Mouse (Mus musculus): ENCODE results near the gene Bbs10. TPM values are rescaled to one million over a fixed set of nuclear protein-coding genes. Genes with fewer than 3 reads are reported as not detected.

The Bbs10 gene
- polyA plus RNA-seq, 1 experiment from 2014 or later = 5.6 TPM

- H3K36me3 ChIP-seq (ENCODE audit: control insufficient read depth, insufficient read depth, low read length) = peaks cover 34% of the 10 kb centered on the region
- no peaks in the 10 kb centered on the region for H3K9me3 ChIP-seq (replicated peaks; ENCODE audit: control insufficient read depth, low read length, poor library complexity, severe bottlenecking)
- WGBS = 32% methylated on average over 5 of the region's 5 CpGs
- no peak overlapping the region for H3K4me2 ChIP-seq (ENCODE audit: low read length)
- H3K4me3 ChIP-seq (ENCODE audit: low read depth, low read length) = no peak overlapping the region
- no peak overlapping the region for H3K9ac ChIP-seq (ENCODE audit: low read depth, low read length)
- no peak for ATAC-seq
- H3K27me3 ChIP-seq (ENCODE audit: control insufficient read depth, insufficient read depth, low read depth, low read length) = no peaks in the 10 kb centered on the region
- H3K4me1 ChIP-seq (ENCODE audit: control insufficient read depth, insufficient read depth, low read length) = no peaks in the 10 kb centered on the region
- H3K27ac ChIP-seq (ENCODE audit: low read length) = no peak overlapping the region
Observed at GRCm38 (mm10) chr10:111273463-111274088, 24.9 kb upstream of the Bbs10 start.

GRCm38 (mm10) chr10:111275822-111276221, 22.7 kb upstream of the Bbs10 start:
- H3K9me3 ChIP-seq (replicated peaks; ENCODE audit: control insufficient read depth, low read length, poor library complexity, severe bottlenecking) = no peaks in the 10 kb centered on the region
- peaks cover 34% of the 10 kb centered on the region for H3K36me3 ChIP-seq (ENCODE audit: control insufficient read depth, insufficient read depth, low read length)
- H3K9ac ChIP-seq (ENCODE audit: low read depth, low read length) = no peak overlapping the region
- H3K4me3 ChIP-seq (ENCODE audit: low read depth, low read length) = no peak overlapping the region
- ATAC-seq = no peak
- H3K4me2 ChIP-seq (ENCODE audit: low read length) = no peak overlapping the region
- no peaks in the 10 kb centered on the region for H3K4me1 ChIP-seq (ENCODE audit: control insufficient read depth, insufficient read depth, low read length)
- WGBS = 81% methylated on average over 2 of the region's 2 CpGs
- H3K27ac ChIP-seq (ENCODE audit: low read length) = no peak overlapping the region
- no peaks in the 10 kb centered on the region for H3K27me3 ChIP-seq (ENCODE audit: control insufficient read depth, insufficient read depth, low read depth, low read length)

- ATAC-seq = no peak
- Histone ChIP-seq H3K4me2 (ENCODE audit: low read length) (peak overlapping the region; percentile 75), H3K9ac (ENCODE audit: low read depth, low read length) (no peak overlapping the region), H3K4me3 (ENCODE audit: low read depth, low read length) (peak overlapping the region; percentile 75), H3K27ac (ENCODE audit: low read length) (no peak overlapping the region), H3K27me3 (ENCODE audit: control insufficient read depth, insufficient read depth, low read depth, low read length) (no peaks in the 10 kb centered on the region), H3K4me1 (ENCODE audit: control insufficient read depth, insufficient read depth, low read length) (peaks cover 6% of the 10 kb centered on the region), H3K9me3 (replicated peaks; ENCODE audit: control insufficient read depth, low read length, poor library complexity, severe bottlenecking) (no peaks in the 10 kb centered on the region), H3K36me3 (ENCODE audit: control insufficient read depth, insufficient read depth, low read length) (peaks cover 3% of the 10 kb centered on the region; the same call in 1 of the 2 replicates)
- 47% methylated on average over 6 of the region's 6 CpGs for WGBS
Observed at GRCm38 (mm10) chr10:111297631-111298030, 848 bp upstream of the Bbs10 start.

GRCm38 (mm10) chr10:111299591-111299990, 1.1 kb downstream of the Bbs10 start:
- Histone ChIP-seq H3K4me2 (ENCODE audit: low read length) (no peak overlapping the region), H3K4me1 (ENCODE audit: control insufficient read depth, insufficient read depth, low read length) (peaks cover 6% of the 10 kb centered on the region), H3K27ac (ENCODE audit: low read length) (no peak overlapping the region), H3K27me3 (ENCODE audit: control insufficient read depth, insufficient read depth, low read depth, low read length) (no peaks in the 10 kb centered on the region), H3K4me3 (ENCODE audit: low read depth, low read length) (no peak overlapping the region), H3K9me3 (replicated peaks; ENCODE audit: control insufficient read depth, low read length, poor library complexity, severe bottlenecking) (no peaks in the 10 kb centered on the region), H3K36me3 (ENCODE audit: control insufficient read depth, insufficient read depth, low read length) (no peaks in the 10 kb centered on the region), H3K9ac (ENCODE audit: low read depth, low read length) (no peak overlapping the region)
- 75% methylated on average over 6 of the region's 6 CpGs for WGBS
- no peak for ATAC-seq

- no peaks in the 10 kb centered on the region for H3K9me3 ChIP-seq (replicated peaks; ENCODE audit: control insufficient read depth, low read length, poor library complexity, severe bottlenecking)
- WGBS = 97% methylated on average over 5 of the region's 5 CpGs
- H3K4me1 ChIP-seq (ENCODE audit: control insufficient read depth, insufficient read depth, low read length) = peaks cover 6% of the 10 kb centered on the region
- no peaks in the 10 kb centered on the region for H3K36me3 ChIP-seq (ENCODE audit: control insufficient read depth, insufficient read depth, low read length)
- no peak overlapping the region for H3K27ac ChIP-seq (ENCODE audit: low read length)
- H3K27me3 ChIP-seq (ENCODE audit: control insufficient read depth, insufficient read depth, low read depth, low read length) = no peaks in the 10 kb centered on the region
- no peak for ATAC-seq
- no peak overlapping the region for H3K9ac ChIP-seq (ENCODE audit: low read depth, low read length)
- H3K4me2 ChIP-seq (ENCODE audit: low read length) = no peak overlapping the region
- no peak overlapping the region for H3K4me3 ChIP-seq (ENCODE audit: low read depth, low read length)
Observed at GRCm38 (mm10) chr10:111301041-111301440, 2.6 kb downstream of the Bbs10 start.

GRCm38 (mm10) chr10:111302486-111302885, 4.0 kb downstream of the Bbs10 start:
- H3K9me3 ChIP-seq (replicated peaks; ENCODE audit: control insufficient read depth, low read length, poor library complexity, severe bottlenecking) = no peaks in the 10 kb centered on the region

GRCm38 (mm10) chr10:111308850-111309501, 10.5 kb downstream of the Bbs10 start:
- H3K9me3 ChIP-seq (replicated peaks; ENCODE audit: control insufficient read depth, low read length, poor library complexity, severe bottlenecking) = no peaks in the 10 kb centered on the region
- no peak overlapping the region for H3K4me3 ChIP-seq (ENCODE audit: low read depth, low read length)
- H3K9ac ChIP-seq (ENCODE audit: low read depth, low read length) = no peak overlapping the region
- ATAC-seq = no peak
- no peaks in the 10 kb centered on the region for H3K4me1 ChIP-seq (ENCODE audit: control insufficient read depth, insufficient read depth, low read length)
- no peaks in the 10 kb centered on the region for H3K36me3 ChIP-seq (ENCODE audit: control insufficient read depth, insufficient read depth, low read length)
- H3K27ac ChIP-seq (ENCODE audit: low read length) = no peak overlapping the region
- WGBS = 90% methylated on average over 13 of the region's 13 CpGs
- H3K27me3 ChIP-seq (ENCODE audit: control insufficient read depth, insufficient read depth, low read depth, low read length) = no peaks in the 10 kb centered on the region
- H3K4me2 ChIP-seq (ENCODE audit: low read length) = no peak overlapping the region

More at GRCm38 (mm10) chr10:111302486-111302885, 4.0 kb downstream of the Bbs10 start:
- Histone ChIP-seq H3K4me3 (ENCODE audit: low read depth, low read length) (no peak overlapping the region), H3K9ac (ENCODE audit: low read depth, low read length) (no peak overlapping the region), H3K27ac (ENCODE audit: low read length) (no peak overlapping the region), H3K4me2 (ENCODE audit: low read length) (no peak overlapping the region), H3K27me3 (ENCODE audit: control insufficient read depth, insufficient read depth, low read depth, low read length) (no peaks in the 10 kb centered on the region), H3K36me3 (ENCODE audit: control insufficient read depth, insufficient read depth, low read length) (no peaks in the 10 kb centered on the region), H3K4me1 (ENCODE audit: control insufficient read depth, insufficient read depth, low read length) (peaks cover 6% of the 10 kb centered on the region)
- WGBS = 93% methylated on average over 6 of the region's 6 CpGs
- no peak for ATAC-seq

- Histone ChIP-seq H3K4me3 (ENCODE audit: low read depth, low read length) (no peak overlapping the region), H3K4me2 (ENCODE audit: low read length) (no peak overlapping the region), H3K9ac (ENCODE audit: low read depth, low read length) (no peak overlapping the region), H3K27me3 (ENCODE audit: control insufficient read depth, insufficient read depth, low read depth, low read length) (no peaks in the 10 kb centered on the region), H3K4me1 (ENCODE audit: control insufficient read depth, insufficient read depth, low read length) (no peaks in the 10 kb centered on the region; the same call in 1 of the 2 replicates), H3K9me3 (replicated peaks; ENCODE audit: control insufficient read depth, low read length, poor library complexity, severe bottlenecking) (no peaks in the 10 kb centered on the region), H3K27ac (ENCODE audit: low read length) (no peak overlapping the region), H3K36me3 (ENCODE audit: control insufficient read depth, insufficient read depth, low read length) (no peaks in the 10 kb centered on the region)
- no peak for ATAC-seq
- 88% methylated on average over 6 of the region's 6 CpGs for WGBS
Observed at GRCm38 (mm10) chr10:111313282-111313681, 14.8 kb downstream of the Bbs10 start.

GRCm38 (mm10) chr10:111314636-111315395, 16.3 kb downstream of the Bbs10 start:
- H3K4me2 ChIP-seq (ENCODE audit: low read length) = no peak overlapping the region
- H3K9ac ChIP-seq (ENCODE audit: low read depth, low read length) = no peak overlapping the region
- no peaks in the 10 kb centered on the region for H3K27me3 ChIP-seq (ENCODE audit: control insufficient read depth, insufficient read depth, low read depth, low read length)
- H3K4me1 ChIP-seq (ENCODE audit: control insufficient read depth, insufficient read depth, low read length) = no peaks in the 10 kb centered on the region; the same call in 1 of the 2 replicates
- H3K27ac ChIP-seq (ENCODE audit: low read length) = no peak overlapping the region
- no peak for ATAC-seq
- no peaks in the 10 kb centered on the region for H3K9me3 ChIP-seq (replicated peaks; ENCODE audit: control insufficient read depth, low read length, poor library complexity, severe bottlenecking)
- H3K4me3 ChIP-seq (ENCODE audit: low read depth, low read length) = no peak overlapping the region
- H3K36me3 ChIP-seq (ENCODE audit: control insufficient read depth, insufficient read depth, low read length) = no peaks in the 10 kb centered on the region
- 81% methylated on average over 10 of the region's 10 CpGs for WGBS

Measured in midbrain, embryonic 16.5 days (tissue).